Mouse (Mus musculus) midbrain, embryonic 14.5 days (tissue): ENCODE measurements around the gene Grip2. TPM values are rescaled to one million over a fixed set of nuclear protein-coding genes. Genes with fewer than 3 reads are reported as not detected.

Experiments
- ATAC-seq: fragments of 200-750 bp; cut with Nextera tagmentation; 2 replicates; pipeline ENCODE4 v1.8.0; 2017; ENCODE audit warnings: moderate number of reproducible peaks, moderate library complexity; ENCODE audit not compliant: low FRiP score, low TSS enrichment
- DNase-seq: peaks from one replicate; pipeline ENCODE4 v3.0.0-alpha.2; 2015
- H3K27ac ChIP-seq: fragments of 300-500 bp; sonication (generic); replicated peaks from 2 replicates; pipeline ENCODE4 v1.5.1; 2014; ENCODE audit warnings: mild to moderate bottlenecking, low read depth, low read length, moderate library complexity
- H3K27me3 ChIP-seq: fragments of 300-500 bp; sonication (generic); 2 replicates; pipeline ENCODE4 v1.6.1; 2014; ENCODE audit warnings: low read length, control low read depth, mixed read lengths; ENCODE audit not compliant: control insufficient read depth, insufficient read depth
- H3K36me3 ChIP-seq: fragments of 300-500 bp; sonication (generic); 2 replicates; pipeline ENCODE4 v1.6.1; 2014; ENCODE audit warnings: low read length, control low read depth; ENCODE audit not compliant: control insufficient read depth, insufficient read depth
- H3K4me1 ChIP-seq: fragments of 300-500 bp; sonication (generic); 2 replicates; pipeline ENCODE4 v1.6.1; 2014; ENCODE audit warnings: mild to moderate bottlenecking, antibody characterized with exemption, low read length, control low read depth; ENCODE audit not compliant: control insufficient read depth, insufficient read depth
- H3K4me2 ChIP-seq: fragments of 300-500 bp; sonication (generic); 2 replicates; pipeline ENCODE4 v1.6.1; 2014; ENCODE audit warnings: mild to moderate bottlenecking, low read length, moderate library complexity
- H3K4me3 ChIP-seq: fragments of 300-500 bp; sonication (generic); replicated peaks from 2 replicates; pipeline ENCODE4 v1.5.1; 2014; ENCODE audit warnings: low read depth, low read length
- H3K9ac ChIP-seq: fragments of 300-500 bp; sonication (generic); replicated peaks from 2 replicates; pipeline ENCODE4 v1.6.1; 2014; ENCODE audit warnings: mild to moderate bottlenecking, low read length, moderate library complexity
- H3K9me3 ChIP-seq: fragments of 300-500 bp; sonication (generic); 2 replicates; pipeline ENCODE4 v1.6.1; 2016; ENCODE audit warnings: low read length, control low read depth, mixed read lengths; ENCODE audit not compliant: control insufficient read depth
- WGBS: fragments of 180-500 bp; shearing (Covaris S2); extraction: QIAGEN DNeasy Blood & Tissue Kit; methylation state at CpG from one replicate; pipeline ENCODE4 v1.1.7; 2014; 5-methylcytosine and 5-hydroxymethylcytosine counted together
- polyA plus RNA-seq: library from polyadenylated mRNA; unstranded; fragments of >200 nt; fragmentation: Nextera tagmentation; extraction: Ambion mirVana; gene quantifications from 2 replicates; pipeline ENCODE4 v1.2.1, GENCODE M21; 2014

The Grip2 gene
- polyA plus RNA-seq, 1 experiment from 2014 or later: 7.5 TPM

- no peak overlapping the region for H3K4me3 ChIP-seq
- no peak for ATAC-seq
- H3K9me3 ChIP-seq: no peaks in the 10 kb centered on the region
- H3K9ac ChIP-seq: no peak overlapping the region
- H3K36me3 ChIP-seq: peaks cover 90% of the 10 kb centered on the region
- 80% methylated on average over 5 of the region's 5 CpGs for WGBS
- DNase-seq: no peak
- H3K27me3 ChIP-seq: no peaks in the 10 kb centered on the region
- H3K4me1 ChIP-seq: no peaks in the 10 kb centered on the region
- H3K4me2 ChIP-seq: no peak overlapping the region
- no peak overlapping the region for H3K27ac ChIP-seq
Observed at GRCm38 (mm10) chr6:91746776-91747175, 80.3 kb downstream of the Grip2 start.

- DNase-seq (no peak), ATAC-seq (no peak)
- no peak overlapping the region for H3K4me2 ChIP-seq
- no peaks in the 10 kb centered on the region for H3K4me1 ChIP-seq
- H3K9me3 ChIP-seq: no peaks in the 10 kb centered on the region
- H3K36me3 ChIP-seq: peaks cover 89% of the 10 kb centered on the region
- no peak overlapping the region for H3K9ac ChIP-seq
- H3K27me3 ChIP-seq: no peaks in the 10 kb centered on the region
- H3K4me3 ChIP-seq: no peak overlapping the region
- H3K27ac ChIP-seq: no peak overlapping the region
- 84% methylated on average over 7 of the region's 7 CpGs for WGBS
Observed at GRCm38 (mm10) chr6:91745947-91746582, 81.0 kb downstream of the Grip2 start.

GRCm38 (mm10) chr6:91745246-91745645, 81.8 kb downstream of the Grip2 start:
- no peak overlapping the region for H3K4me3 ChIP-seq
- no peaks in the 10 kb centered on the region for H3K4me1 ChIP-seq
- 92% methylated on average over 3 of the region's 3 CpGs for WGBS
- DNase-seq (no peak), ATAC-seq (no peak)
- no peak overlapping the region for H3K27ac ChIP-seq
- no peaks in the 10 kb centered on the region for H3K9me3 ChIP-seq
- no peaks in the 10 kb centered on the region for H3K27me3 ChIP-seq
- H3K9ac ChIP-seq: no peak overlapping the region
- H3K36me3 ChIP-seq: peaks cover 89% of the 10 kb centered on the region
- no peak overlapping the region for H3K4me2 ChIP-seq

GRCm38 (mm10) chr6:91743886-91744285, 83.2 kb downstream of the Grip2 start:
- no peaks in the 10 kb centered on the region for H3K4me1 ChIP-seq
- no peaks in the 10 kb centered on the region for H3K9me3 ChIP-seq
- H3K27ac ChIP-seq: no peak overlapping the region
- H3K27me3 ChIP-seq: no peaks in the 10 kb centered on the region
- no peak overlapping the region for H3K9ac ChIP-seq
- DNase-seq (no peak), ATAC-seq (no peak)
- H3K4me2 ChIP-seq: no peak overlapping the region
- peaks cover 92% of the 10 kb centered on the region for H3K36me3 ChIP-seq
- no peak overlapping the region for H3K4me3 ChIP-seq
- WGBS: 72% methylated on average over 4 of the region's 4 CpGs

- Histone ChIP-seq H3K4me1 (no peaks in the 10 kb centered on the region), H3K9ac (no peak overlapping the region), H3K36me3 (peaks cover 91% of the 10 kb centered on the region), H3K9me3 (no peaks in the 10 kb centered on the region), H3K4me2 (no peak overlapping the region), H3K27me3 (no peaks in the 10 kb centered on the region), H3K4me3 (no peak overlapping the region), H3K27ac (no peak overlapping the region)
- DNase-seq (no peak), ATAC-seq (no peak)
- WGBS: 83% methylated on average over 8 of the region's 8 CpGs
Observed at GRCm38 (mm10) chr6:91742995-91743394, 84.1 kb downstream of the Grip2 start.

GRCm38 (mm10) chr6:91742466-91742865, 84.6 kb downstream of the Grip2 start:
- Histone ChIP-seq H3K36me3 (peaks cover 92% of the 10 kb centered on the region), H3K27ac (no peak overlapping the region), H3K9ac (no peak overlapping the region), H3K9me3 (no peaks in the 10 kb centered on the region), H3K4me1 (no peaks in the 10 kb centered on the region), H3K4me2 (no peak overlapping the region), H3K27me3 (no peaks in the 10 kb centered on the region), H3K4me3 (no peak overlapping the region)
- ATAC-seq: no peak
- DNase-seq: no peak
- 87% methylated on average over 3 of the region's 3 CpGs for WGBS

- no peaks in the 10 kb centered on the region for H3K4me1 ChIP-seq
- no peak overlapping the region for H3K4me3 ChIP-seq
- DNase-seq (peak; percentile 84), ATAC-seq (peak; percentile 57; the same call in 1 of the 2 replicates)
- no peaks in the 10 kb centered on the region for H3K27me3 ChIP-seq
- H3K27ac ChIP-seq: no peak overlapping the region
- no peak overlapping the region for H3K9ac ChIP-seq
- no peak overlapping the region for H3K4me2 ChIP-seq
- no peaks in the 10 kb centered on the region for H3K9me3 ChIP-seq
- H3K36me3 ChIP-seq: peaks cover 93% of the 10 kb centered on the region
- 69% methylated on average over 11 of the region's 11 CpGs for WGBS
Observed at GRCm38 (mm10) chr6:91741046-91741445, 86.0 kb downstream of the Grip2 start.

- WGBS: 13% methylated on average over 5 of the region's 5 CpGs
- Histone ChIP-seq H3K9ac (no peak overlapping the region), H3K27me3 (no peaks in the 10 kb centered on the region), H3K4me1 (no peaks in the 10 kb centered on the region), H3K4me3 (no peak overlapping the region), H3K4me2 (no peak overlapping the region), H3K27ac (no peak overlapping the region), H3K36me3 (peaks cover 91% of the 10 kb centered on the region), H3K9me3 (no peaks in the 10 kb centered on the region)
- no peak for DNase-seq
- no peak for ATAC-seq
Observed at GRCm38 (mm10) chr6:91738058-91738457, 89.0 kb downstream of the Grip2 start.

- DNase-seq: no peak
Observed at GRCm38 (mm10) chr6:91737451-91737850, 89.6 kb downstream of the Grip2 start.

More at GRCm38 (mm10) chr6:91737451-91737850, 89.6 kb downstream of the Grip2 start:
- no peaks in the 10 kb centered on the region for H3K9me3 ChIP-seq
- ATAC-seq: no peak
- H3K36me3 ChIP-seq: peaks cover 91% of the 10 kb centered on the region
- H3K4me3 ChIP-seq: no peak overlapping the region
- no peaks in the 10 kb centered on the region for H3K27me3 ChIP-seq
- 87% methylated on average over 7 of the region's 7 CpGs for WGBS
- H3K9ac ChIP-seq: no peak overlapping the region
- no peak overlapping the region for H3K27ac ChIP-seq
- H3K4me1 ChIP-seq: no peaks in the 10 kb centered on the region
- H3K4me2 ChIP-seq: no peak overlapping the region
